Mouse (Mus musculus) retina, embryonic 14.5 days (tissue): ENCODE measurements at regions not wholly inside any gene's neighbourhood (a gene's known extent, or its start where the extent isn't known, plus 50 kb on each side); places are given as distances from the start of the nearest gene placed in this dataset.

ENCODE experiments used
- DNase-seq: peaks from one replicate; pipeline ENCODE4 v3.0.0-alpha.2; 2015; ENCODE audit warnings: low spot score

DNA sequence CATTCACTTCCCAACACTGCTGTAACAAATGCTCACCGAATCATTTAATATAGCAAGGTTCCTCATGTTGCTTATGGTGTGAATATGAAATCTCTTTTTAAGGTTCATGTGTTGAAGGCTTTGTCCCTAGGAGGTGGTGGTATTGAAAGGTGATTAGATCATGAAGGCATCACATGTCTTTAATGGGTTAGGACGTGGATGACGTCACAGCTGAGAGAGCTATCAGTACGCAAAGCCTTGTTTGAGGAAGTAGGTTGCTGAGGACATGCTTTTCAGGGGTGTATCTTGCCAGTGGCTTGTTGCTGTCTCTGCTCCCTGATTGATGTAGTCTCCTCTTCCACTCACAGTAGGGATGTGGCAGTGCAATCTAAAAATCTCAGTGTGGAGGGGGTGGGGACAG is 69.8 kb upstream of the Arsj start:
- DNase-seq, result no peak

DNA sequence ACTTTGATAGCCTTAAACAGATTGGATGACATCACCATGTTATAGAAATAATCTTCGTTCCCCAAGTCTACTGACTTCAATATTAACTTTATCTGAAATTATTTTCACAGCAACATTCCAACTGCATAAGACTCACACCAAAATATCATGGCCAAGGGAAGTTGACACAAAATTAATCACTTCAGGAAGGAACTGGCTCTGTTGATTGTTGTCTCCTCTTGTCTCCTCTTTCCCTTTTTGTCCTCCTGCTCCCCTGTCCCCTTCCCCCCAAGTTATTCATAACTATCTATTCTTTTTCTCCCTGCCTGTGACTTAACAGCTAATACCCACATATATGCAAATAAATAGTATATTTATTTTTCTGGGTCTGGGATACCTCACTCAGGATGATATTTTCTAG is 67.6 kb upstream of the Arsj start:
- DNase-seq, result no peak

DNA sequence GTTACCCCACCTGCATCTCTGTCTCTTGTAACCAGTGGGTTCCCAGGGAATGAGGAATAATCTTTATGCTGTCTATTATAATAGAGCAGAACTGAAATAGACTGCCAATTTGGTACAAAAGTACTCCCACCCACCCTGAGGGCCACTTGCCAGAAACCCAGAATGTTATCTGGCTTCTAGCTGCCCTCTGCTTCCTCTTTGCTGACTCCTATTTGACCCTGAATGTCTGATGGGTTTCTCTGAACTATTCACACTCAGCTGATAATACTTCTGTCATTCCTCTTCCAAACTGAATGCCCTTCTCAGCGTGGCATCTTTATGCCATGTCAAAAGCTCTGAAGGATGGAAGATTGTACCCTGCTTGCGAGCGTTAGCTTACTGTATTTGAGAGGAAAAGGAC is 64.2 kb upstream of the Arsj start:
- no peak for DNase-seq

DNA sequence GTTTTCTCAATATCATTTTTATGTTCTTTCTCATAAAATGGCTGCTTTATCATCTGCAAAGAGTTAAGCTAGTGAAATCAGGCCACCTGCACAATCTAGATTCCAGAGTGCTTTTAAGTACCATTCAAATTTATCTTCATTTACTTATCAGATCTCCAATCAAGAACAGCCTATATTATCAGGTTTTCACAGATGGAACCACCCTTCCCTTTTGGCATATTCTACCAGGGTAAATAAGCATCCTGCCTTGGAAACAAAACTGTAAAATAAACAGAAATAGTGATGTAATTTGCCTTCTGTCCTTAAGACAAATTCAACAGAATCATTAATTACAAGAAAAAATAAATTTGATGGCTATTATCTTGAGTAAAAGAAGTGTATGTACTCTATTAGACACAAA is 55.2 kb upstream of the Arsj start:
- no peak for DNase-seq
